Mouse (Mus musculus): Measurements from ENCODE around the gene Gm20865. TPM values are rescaled to one million over a fixed set of nuclear protein-coding genes. Genes with fewer than 3 reads are reported as not detected.
"Not testable (repeated sequence)": the region's sequence is repeated elsewhere in the genome, so short reads cannot be mapped to it uniquely, and the experiment has no call there.

Gm20865 gene
- not detected for total RNA-seq (2021)
- long read RNA-seq, experiment 1, result 0 reads
- long read RNA-seq, experiment 2, result 0 reads

GRCm38 (mm10) chrY:21241275-21241674 is at the start of gene Gm20865:
Gene Gm20865, plus strand, starts transcription at chrY:21241575.
- DNase-seq; intact Hi-C loops (cut with DNase I): not testable (repeated sequence)

Other genes starting within 250 kb of the Gm20865 start
- gene Gm29866, start 247.9 kb upstream of the Gm20865 start, total RNA-seq (2021), result not detected
- gene Gm20909, start 77.0 kb upstream of the Gm20865 start, total RNA-seq (2021), result not detected

Data from gastrocnemius, postnatal 36 days (tissue).